Mouse (Mus musculus) kidney, postnatal 10 days (tissue): ENCODE measurements around the gene Hist1h2ad.

Experiments used
- DNase-seq: peaks from one replicate; pipeline ENCODE4 v3.0.0; 2021; ENCODE audit warnings: mixed read lengths

Hist1h2ad gene

DNA sequence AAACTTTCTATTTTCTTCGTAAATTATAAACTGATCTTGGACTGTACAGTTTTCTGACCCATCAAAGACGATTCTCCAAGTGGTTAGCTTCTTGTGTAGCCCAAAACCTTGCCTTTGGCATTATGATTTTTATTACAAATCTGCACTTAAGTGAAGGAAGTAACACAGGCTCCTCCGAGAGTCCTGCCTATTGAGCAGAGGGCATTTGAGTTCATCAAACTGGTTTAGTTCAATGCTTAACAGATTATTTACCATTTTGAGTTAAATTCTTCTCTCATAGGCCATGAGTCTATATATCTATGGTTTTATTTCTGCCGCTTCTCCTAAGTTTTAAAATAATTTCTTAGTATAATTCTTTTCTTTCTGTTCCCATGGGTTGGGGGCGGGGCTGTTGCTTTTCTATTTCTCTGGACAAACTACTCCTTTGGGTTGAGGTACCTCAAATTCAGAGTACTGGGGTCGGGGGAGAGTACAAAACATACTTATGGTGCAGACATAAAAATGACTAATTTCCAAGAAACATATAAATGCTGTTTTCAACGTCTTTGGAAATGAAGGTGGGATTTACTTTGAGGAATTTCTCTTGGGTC lies 48.8 kb downstream of the Hist1h2ad start:
- DNase-seq: peak; percentile 32
